Mouse (Mus musculus): ENCODE results near the gene Aldh1l1.
A peak's percentile ranks its signal among the peaks of the same experiment; 100 is the strongest.

The Aldh1l1 gene

DNA sequence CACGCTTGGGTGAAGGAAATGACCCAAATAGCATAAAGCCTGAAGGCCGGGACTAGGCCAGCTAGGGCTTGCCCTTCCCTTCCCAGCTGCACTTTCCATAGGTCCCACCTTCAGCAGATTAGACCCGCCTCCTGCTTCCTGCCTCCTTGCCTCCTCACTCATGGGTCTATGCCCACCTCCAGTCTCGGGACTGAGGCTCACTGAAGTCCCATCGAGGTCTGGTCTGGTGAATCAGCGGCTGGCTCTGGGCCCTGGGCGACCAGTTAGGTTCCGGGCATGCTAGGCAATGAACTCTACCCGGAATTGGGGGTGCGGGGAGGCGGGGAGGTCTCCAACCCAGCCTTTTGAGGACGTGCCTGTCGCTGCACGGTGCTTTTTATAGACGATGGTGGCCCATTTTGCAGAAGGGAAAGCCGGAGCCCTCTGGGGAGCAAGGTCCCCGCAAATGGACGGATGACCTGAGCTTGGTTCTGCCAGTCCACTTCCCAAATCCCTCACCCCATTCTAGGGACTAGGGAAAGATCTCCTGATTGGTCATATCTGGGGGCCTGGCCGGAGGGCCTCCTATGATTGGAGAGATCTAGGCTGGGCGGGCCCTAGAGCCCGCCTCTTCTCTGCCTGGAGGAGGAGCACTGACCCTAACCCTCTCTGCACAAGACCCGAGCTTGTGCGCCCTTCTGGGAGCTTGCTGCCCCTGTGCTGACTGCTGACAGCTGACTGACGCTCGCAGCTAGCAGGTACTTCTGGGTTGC lies 64.1 kb downstream of the Aldh1l1 start:
- DNase-seq (ENCODE audit: low spot score) = no peak

DNA sequence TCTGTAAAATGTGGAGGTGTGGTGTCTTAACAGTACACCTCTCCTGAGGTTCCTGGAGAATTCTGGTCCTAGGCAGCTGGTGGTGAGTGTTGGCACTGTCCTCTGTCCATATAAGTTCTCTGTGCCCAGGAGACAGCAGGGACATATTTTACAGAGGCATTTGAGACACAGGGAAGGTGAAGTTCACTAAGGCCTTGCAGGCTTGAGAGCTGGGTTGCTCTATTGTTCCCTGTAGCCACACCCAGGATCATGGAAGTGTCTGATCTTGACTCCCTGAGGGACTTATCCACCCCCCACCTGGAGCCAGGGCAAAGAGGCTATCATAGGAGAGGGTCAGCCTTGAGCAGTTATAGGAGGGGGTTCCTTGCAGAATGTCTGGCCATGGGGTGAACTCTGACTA lies 65.0 kb downstream of the Aldh1l1 start:
- DNase-seq (ENCODE audit: low spot score) = no peak

DNA sequence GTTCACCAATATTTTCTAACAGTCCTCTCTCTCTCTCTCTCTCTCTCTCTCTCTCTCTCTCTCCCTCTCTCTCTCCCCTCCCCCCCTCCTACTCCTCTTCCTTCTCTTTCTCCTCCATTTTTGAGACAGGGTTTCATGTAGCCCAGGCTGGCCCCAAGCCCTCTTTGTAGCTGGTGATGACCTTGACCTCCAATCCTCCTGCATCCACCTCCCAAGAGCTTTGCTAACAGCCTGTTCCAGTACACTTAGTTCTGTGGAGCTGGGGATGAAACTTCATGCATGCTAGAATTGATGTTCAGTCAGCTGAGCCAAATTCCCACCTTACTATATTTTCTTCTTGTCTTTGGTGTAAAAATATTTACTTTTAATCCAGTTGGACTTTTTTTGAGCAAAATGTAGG lies 67.0 kb downstream of the Aldh1l1 start:
- DNase-seq (ENCODE audit: low spot score) = no peak

GRCm38 (mm10) chr6:90553682-90554081 lies 67.5 kb downstream of the Aldh1l1 start:
- no peak for DNase-seq (ENCODE audit: low spot score)

DNA sequence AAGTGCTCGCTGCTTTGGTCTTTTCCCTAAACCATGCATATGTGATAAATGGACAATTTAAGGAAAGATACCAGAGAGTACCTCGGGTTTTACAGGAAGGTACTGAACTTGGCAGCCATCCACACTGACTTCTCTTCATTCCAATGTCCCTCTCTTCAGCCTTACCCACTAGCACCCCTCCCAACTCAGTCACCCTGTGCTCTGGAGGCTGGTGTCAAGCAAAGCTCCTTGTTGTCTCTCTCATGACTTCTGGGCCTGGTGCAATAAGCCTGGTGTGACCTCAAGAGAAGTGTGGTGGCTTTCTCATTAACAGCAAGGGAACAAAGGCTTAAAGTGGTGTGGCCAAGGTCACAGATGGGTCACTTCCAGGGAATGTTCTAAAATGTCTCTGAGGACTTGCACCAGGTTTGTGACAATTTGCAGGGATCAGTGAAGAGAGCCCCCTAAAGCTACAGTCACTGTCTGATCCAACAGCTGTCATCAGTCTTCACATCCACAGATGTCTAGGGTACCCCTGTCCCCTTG lies 70.4 kb downstream of the Aldh1l1 start:
- DNase-seq (ENCODE audit: low spot score) = no peak

DNA sequence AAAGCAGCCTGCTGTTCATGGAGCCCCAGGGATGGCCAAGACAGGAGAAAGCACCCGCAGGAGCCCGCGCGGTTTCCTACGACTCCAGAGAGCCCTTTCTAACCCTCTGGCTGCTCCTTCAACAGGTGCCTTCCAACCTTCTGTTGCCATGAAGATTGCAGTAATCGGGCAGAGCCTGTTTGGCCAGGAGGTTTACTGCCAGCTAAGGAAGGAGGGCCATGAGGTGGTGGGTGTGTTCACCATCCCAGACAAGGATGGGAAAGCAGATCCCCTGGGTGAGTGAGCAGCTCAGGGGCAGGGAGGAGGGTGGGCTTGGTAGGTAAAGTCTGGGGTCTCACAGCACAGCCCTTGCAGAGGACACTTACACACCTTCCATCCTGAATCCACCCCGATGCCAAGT lies 70.8 kb downstream of the Aldh1l1 start:
- DNase-seq (ENCODE audit: low spot score) = no peak

- no peak for DNase-seq (ENCODE audit: low spot score)
Observed at GRCm38 (mm10) chr6:90557829-90558693, 71.8 kb downstream of the Aldh1l1 start.

DNA sequence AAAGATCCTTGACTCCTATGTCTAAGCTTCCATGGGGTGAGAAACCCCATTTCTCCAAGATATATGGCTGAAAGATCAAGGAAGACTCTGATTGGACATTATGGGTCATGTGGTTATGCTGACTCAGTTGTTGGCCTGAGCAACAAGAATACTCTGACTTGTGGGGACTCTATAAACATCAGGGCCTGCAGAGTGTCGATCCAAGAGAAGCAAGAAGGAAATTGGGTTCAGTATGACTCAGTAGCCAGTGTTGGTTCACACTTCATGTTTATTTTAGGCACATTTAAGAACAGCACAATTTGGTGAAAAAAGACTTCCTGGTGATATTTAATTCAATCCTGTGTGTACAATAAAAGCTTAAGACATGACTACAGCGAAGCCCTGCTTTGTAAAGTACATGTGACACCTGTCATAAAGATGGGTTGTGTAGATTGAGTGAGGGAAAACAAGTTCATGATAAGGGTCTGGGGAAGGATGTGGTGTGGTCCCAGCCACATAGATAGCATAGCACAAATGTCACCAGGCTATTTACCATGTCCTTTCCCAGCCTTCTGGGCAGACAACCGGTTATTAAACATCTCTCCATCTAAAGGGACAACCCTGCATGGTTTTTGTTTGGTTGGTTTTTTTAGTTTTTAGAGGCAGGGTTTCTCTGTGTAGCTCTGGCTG lies 74.3 kb downstream of the Aldh1l1 start:
- no peak for DNase-seq (ENCODE audit: low spot score)

DNA sequence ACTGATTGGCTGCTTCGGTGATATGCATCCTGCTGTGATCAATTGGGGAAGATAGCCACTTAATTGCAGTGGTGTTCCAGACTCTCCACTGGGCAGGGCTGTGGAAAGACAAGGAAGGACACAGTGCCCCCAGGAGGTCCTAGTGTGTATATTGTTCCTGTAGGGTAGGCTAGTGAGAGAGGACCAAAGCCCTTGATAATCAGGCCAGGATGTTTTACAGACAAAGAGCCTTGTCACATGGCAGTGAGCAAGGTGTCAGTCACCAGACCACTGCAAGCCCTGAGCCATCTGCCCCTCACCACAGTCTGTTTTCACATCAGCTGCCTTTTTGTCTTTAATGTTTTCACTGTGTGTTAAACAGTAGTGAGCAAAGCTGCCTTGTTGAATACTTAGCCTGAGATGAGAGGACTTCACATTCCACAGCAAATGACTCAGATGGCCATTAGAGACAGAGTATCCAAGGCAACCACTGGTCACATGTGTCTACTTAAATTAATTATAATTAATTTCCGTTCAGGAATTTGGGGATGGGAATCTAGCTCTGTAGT lies 75.1 kb downstream of the Aldh1l1 start:
- no peak for DNase-seq (ENCODE audit: low spot score)

DNA sequence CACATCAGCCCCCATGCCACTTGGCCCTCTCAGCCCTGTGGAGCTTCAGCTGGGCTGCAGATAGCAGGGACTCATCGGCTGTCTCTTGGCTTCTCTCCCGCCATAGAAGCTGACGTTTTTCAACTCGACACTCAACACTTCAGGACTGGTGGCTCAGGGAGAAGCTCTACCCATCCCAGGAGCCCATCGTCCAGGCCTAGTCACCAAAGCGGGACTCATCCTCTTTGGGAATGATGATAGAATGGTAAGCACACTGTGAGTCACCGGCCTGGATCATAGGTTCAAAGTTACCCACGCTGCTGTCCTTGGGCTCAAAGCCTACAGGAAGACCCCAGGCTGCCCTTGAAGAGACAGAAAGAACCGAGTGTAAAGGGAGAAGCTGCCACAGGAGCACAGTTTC lies 78.0 kb downstream of the Aldh1l1 start:
- no peak for DNase-seq (ENCODE audit: low spot score)

- no peak for DNase-seq (ENCODE audit: low spot score)
Observed at GRCm38 (mm10) chr6:90565357-90566215, 79.4 kb downstream of the Aldh1l1 start.

GRCm38 (mm10) chr6:90567486-90567885 lies 81.3 kb downstream of the Aldh1l1 start:
- no peak for DNase-seq (ENCODE audit: low spot score)

GRCm38 (mm10) chr6:90567928-90568327 lies 81.7 kb downstream of the Aldh1l1 start:
- DNase-seq (ENCODE audit: low spot score) = no peak

- no peak for DNase-seq (ENCODE audit: low spot score)
Observed at GRCm38 (mm10) chr6:90568721-90569120, 82.5 kb downstream of the Aldh1l1 start.

GRCm38 (mm10) chr6:90569736-90570383 lies 83.6 kb downstream of the Aldh1l1 start:
- no peak for DNase-seq (ENCODE audit: low spot score)

GRCm38 (mm10) chr6:90570392-90570791 lies 84.2 kb downstream of the Aldh1l1 start:
- DNase-seq (ENCODE audit: low spot score) = no peak

- DNase-seq (ENCODE audit: low spot score) = peak; percentile 68
Observed at GRCm38 (mm10) chr6:90575261-90575715, 89.1 kb downstream of the Aldh1l1 start.

GRCm38 (mm10) chr6:90578174-90578573 lies 91.9 kb downstream of the Aldh1l1 start:
- DNase-seq (ENCODE audit: low spot score) = no peak

DNA sequence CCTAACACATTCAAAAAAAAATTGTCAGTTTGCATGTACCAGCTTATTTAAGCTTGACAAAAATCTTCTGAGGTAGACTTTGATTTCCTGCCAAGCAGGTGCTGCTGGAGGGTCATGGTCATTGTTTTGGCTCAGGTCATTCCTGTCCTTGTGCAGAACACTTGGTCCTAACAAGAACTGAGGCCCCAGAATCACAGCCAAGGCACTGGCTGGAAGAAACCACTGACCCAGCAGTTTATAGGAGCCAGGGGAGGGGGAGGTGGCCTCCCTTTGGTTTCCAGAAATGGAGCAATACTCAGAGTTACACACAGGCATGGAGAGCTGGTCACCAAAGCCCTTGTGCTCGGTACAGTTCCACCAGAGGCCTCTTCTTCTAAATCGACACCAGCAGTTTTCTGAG lies 96.1 kb downstream of the Aldh1l1 start:
- DNase-seq (ENCODE audit: low spot score) = no peak

DNA sequence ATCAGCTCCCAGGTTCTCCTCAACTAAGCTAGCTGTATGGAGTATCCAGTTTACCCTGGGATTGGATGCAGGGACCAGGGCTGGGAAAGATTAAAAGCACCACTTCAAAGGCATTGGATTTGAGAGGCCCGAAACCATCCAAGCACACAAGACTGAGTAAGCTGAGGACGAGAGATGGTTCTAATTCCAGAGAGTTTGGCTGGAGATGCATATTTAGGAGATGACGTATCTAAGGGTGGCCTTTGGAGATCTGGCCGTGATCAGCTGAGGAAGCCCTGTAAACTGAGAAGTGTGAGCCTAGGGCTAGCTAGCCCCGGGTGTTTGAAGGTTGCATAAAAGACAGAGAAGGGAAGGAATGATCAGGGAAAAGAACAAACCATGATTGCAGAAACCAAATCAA lies 101.9 kb downstream of the Aldh1l1 start:
- DNase-seq (ENCODE audit: low spot score) = no peak

- DNase-seq (ENCODE audit: low spot score) = no peak
Observed at GRCm38 (mm10) chr6:90590707-90591106, 104.5 kb downstream of the Aldh1l1 start.

All from c-Kit-positive CD71-positive TER-119-positive erythroid progenitor cells, embryonic 14.5 days (primary cell).